Mouse (Mus musculus) thymus, postnatal 10 days (tissue): ENCODE measurements around the gene Gm4907.
"Not testable (repeated sequence)": the region's sequence is repeated elsewhere in the genome, so short reads cannot be mapped to it uniquely, and the experiment has no call there.

Source experiments
- DNase-seq, 2 experiments: peaks; one replicate each; pipeline ENCODE4 v3.0.0; 2021; ENCODE audit warnings: low spot score in 2 of 2

The Gm4907 gene

DNA sequence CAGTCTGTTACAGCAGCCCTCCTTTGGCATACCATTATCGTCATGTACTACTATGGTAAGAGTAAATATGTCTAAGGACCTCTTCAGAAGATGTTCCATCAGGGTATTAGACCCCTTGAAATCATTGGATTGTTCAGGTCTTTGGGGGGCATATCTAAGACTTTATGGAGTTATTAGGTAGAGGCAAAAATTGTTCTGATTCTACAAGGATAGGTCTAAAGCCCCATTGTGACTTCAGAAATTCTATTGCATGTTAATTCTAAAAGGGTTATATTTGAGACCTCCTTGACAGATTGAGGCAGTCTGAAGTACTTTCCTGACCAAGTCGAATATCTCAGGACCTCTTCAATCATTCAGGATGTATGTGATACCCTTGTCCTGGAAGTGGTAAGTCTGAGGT is at the start of gene Gm4907:
Gene Gm4907, plus strand, starts transcription at position 301 of the 400 bp plus-strand sequence.
- DNase-seq: not testable (repeated sequence)

DNA sequence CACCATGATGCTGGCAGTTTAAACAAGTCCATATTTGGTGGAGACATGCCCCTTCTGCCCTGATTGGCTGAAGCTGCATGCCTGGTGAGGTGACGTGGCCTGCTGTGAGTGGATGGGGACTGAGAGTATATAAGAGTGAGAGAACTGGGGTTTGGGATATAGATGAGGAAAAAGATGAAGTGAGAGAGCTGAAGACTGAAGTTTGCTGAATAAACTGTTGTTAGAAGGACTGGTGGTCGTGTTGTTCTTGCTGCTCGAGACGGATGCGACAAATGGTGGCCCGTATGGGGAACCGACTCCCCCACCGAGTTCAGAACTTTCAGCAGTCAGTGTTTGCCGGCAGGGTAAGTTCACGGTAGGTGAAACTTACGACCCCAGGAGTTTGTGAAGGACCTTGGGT is 48.6 kb upstream of the Gm4907 start:
- not testable (repeated sequence) for DNase-seq

DNA sequence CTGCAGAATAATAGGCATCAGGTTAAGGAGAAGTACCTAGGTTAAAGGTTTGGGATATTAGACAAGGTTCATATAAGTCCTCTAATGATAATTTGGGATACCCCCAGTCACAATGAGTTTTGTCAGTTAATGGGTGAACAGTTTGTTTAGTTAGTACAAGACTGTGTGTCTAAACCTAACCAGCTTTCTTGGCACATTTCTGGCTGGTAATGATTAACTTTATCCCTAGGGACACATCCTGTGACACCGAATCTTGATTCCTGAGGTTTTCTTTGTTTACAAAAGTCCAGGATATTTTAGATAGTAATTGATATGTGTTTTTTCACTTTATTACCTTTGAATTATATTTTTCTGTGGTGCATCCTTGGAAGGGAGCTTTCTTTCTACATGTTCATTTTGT is 41.4 kb upstream of the Gm4907 start:
- DNase-seq: no peak

DNA sequence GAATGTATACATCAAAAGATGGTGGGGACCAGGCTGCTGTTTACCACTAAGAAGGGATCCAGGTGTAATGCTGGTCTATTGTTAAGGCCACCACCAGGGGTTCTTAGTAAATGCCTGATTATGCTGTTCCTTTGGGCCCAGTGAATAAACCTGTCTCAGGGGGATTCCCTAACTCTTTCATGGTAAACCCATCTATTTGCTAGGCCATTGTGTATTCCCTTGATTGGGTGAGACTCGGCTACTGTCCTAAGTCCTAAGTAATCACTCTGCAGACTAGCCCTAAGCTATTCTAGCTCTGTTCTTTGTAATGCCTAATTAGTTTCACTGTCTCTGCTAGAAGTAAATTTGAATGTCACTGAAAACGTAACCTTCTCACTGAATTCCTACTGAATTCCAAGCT is 71.8 kb downstream of the Gm4907 start:
- no peak for DNase-seq
